Comparison of ENCODE assay signal across 12 mouse cellular contexts in the genomic region with DNA sequence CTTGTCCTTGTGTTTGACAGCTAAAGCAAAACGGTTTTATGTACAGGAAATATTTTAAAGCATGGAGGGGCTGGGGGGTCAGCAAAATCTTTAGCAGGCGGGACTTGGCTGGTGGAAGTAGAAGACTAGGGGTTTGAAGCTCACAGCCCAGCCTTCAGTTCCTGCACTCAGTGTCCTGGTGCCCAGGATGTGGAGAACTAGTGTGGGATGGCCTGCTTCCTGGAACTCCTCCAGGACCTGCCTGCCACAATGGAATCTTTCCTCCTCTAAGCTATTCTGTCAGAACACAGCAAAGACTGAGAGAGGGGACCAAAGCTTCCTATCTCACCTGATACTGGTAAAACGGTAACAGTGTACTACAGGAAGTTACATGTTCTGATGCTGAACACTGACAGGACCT. TPM values are rescaled to one million over a fixed set of nuclear protein-coding genes. Genes with fewer than 3 reads are reported as not detected.
DNase-seq lines count a peak whose midpoint lies in the region; ATAC-seq and TF ChIP-seq lines count a peak whose summit lies in the region.
"Had no signal": no experiment of that assay in that cellular context is flagged by ENCODE, and none has a peak within 500 bp of the region (broad histone marks: within the 10 kb centered on the region; RNA-seq: fewer than 3 reads in every experiment).

No protein-coding gene starts in this region.

- no peak overlapping the region for H3K4me2 ChIP-seq in hindbrain, postnatal 0 days (ENCODE audit: low read depth, low read length)
- H3K4me2 ChIP-seq in neural tube, embryonic 15.5 days: no peak overlapping the region
- no peak overlapping the region for H3K4me2 ChIP-seq in intestine, embryonic 16.5 days (ENCODE audit: low read depth, low read length)

- ATAC-seq in hindbrain, postnatal 0 days: no peak
- no peak for ATAC-seq in neural tube, embryonic 15.5 days (ENCODE audit: low FRiP score)
- ATAC-seq in intestine, embryonic 16.5 days: no peak
- no peak for ATAC-seq in inflammation-experienced regulatory T-cells, adult 6 months

- no peak overlapping the region for H3K4me3 ChIP-seq in hindbrain, postnatal 0 days (ENCODE audit: low read length)
- no peak overlapping the region for H3K4me3 ChIP-seq in hindbrain, embryonic 10.5 days
- no peak overlapping the region for H3K4me3 ChIP-seq in neural tube, embryonic 15.5 days (replicated peaks)
- no peak overlapping the region for H3K4me3 ChIP-seq in intestine, embryonic 16.5 days (ENCODE audit: low read length)
- H3K4me3 ChIP-seq: layer of hippocampus, adult 2 months had no signal

- no peaks in the 10 kb centered on the region for H3K9me3 ChIP-seq in hindbrain, postnatal 0 days (ENCODE audit: low read length)
- no peaks in the 10 kb centered on the region for H3K9me3 ChIP-seq in hindbrain, embryonic 10.5 days
- H3K9me3 ChIP-seq in neural tube, embryonic 15.5 days (replicated peaks): no peaks in the 10 kb centered on the region
- no peaks in the 10 kb centered on the region for H3K9me3 ChIP-seq in intestine, embryonic 16.5 days (ENCODE audit: control insufficient read depth, low read length)

- TF ChIP-seq CTCF in hindbrain, postnatal 0 days (IDR thresholded peaks at IDR 0.05; ENCODE audit: low read depth): no peak

- no peak overlapping the region for H3K9ac ChIP-seq in hindbrain, postnatal 0 days (replicated peaks; ENCODE audit: low read length)
- no peak overlapping the region for H3K9ac ChIP-seq in neural tube, embryonic 15.5 days (replicated peaks)
- no peak overlapping the region for H3K9ac ChIP-seq in intestine, embryonic 16.5 days (ENCODE audit: low read depth, low read length)

- no peaks in the 10 kb centered on the region for H3K36me3 ChIP-seq in hindbrain, postnatal 0 days (ENCODE audit: insufficient read depth, low read length)
- H3K36me3 ChIP-seq in hindbrain, embryonic 10.5 days: no peaks in the 10 kb centered on the region
- no peaks in the 10 kb centered on the region for H3K36me3 ChIP-seq in neural tube, embryonic 15.5 days
- no peaks in the 10 kb centered on the region for H3K36me3 ChIP-seq in intestine, embryonic 16.5 days (ENCODE audit: control insufficient read depth, insufficient read depth, low read length)

- DNase-seq in hindbrain, postnatal 0 days (ENCODE audit: low spot score): no peak
- DNase-seq in hindbrain, embryonic 10.5 days (ENCODE audit: low spot score): no peak
- DNase-seq in neural tube, embryonic 10.5 days (ENCODE audit: extremely low spot score, low spot score): no peak
- DNase-seq in spleen, adult 18-20 months: no peak
- DNase-seq: embryo, embryonic 11 days; gastrocnemius, postnatal 10 days; left cerebral cortex, postnatal 4 days had no signal

- H3K27ac ChIP-seq in hindbrain, postnatal 0 days: 0 out of 2 replicates have a peak overlapping the region, but pooled peaks have one; percentile 1
- no peak overlapping the region for H3K27ac ChIP-seq in hindbrain, embryonic 10.5 days
- peak overlapping the region; percentile 37; the same call in 1 of the 2 replicates for H3K27ac ChIP-seq in neural tube, embryonic 15.5 days (replicated peaks)
- peak overlapping the region; percentile 68 for H3K27ac ChIP-seq in intestine, embryonic 16.5 days (ENCODE audit: low read length)
- H3K27ac ChIP-seq: layer of hippocampus, adult 2 months had no signal

- H3K4me1 ChIP-seq in hindbrain, postnatal 0 days (ENCODE audit: insufficient read depth, low read length): peaks cover 19% of the 10 kb centered on the region
- peaks cover 33% of the 10 kb centered on the region for H3K4me1 ChIP-seq in hindbrain, embryonic 10.5 days (replicated peaks)
- H3K4me1 ChIP-seq in neural tube, embryonic 15.5 days: peaks cover 11% of the 10 kb centered on the region
- H3K4me1 ChIP-seq in intestine, embryonic 16.5 days (ENCODE audit: control insufficient read depth, insufficient read depth, low read length): peaks cover 63% of the 10 kb centered on the region

- WGBS in hindbrain, postnatal 0 days: 76% methylated on average over 3 of the region's 3 CpGs
- 85% methylated on average over 3 of the region's 3 CpGs for WGBS in hindbrain, embryonic 10.5 days
- 85% methylated on average over 3 of the region's 3 CpGs for WGBS in neural tube, embryonic 15.5 days
- WGBS in intestine, embryonic 16.5 days: 58% methylated on average over 3 of the region's 3 CpGs

- H3K27me3 ChIP-seq in hindbrain, postnatal 0 days (ENCODE audit: insufficient read depth, low read length): no peaks in the 10 kb centered on the region
- no peaks in the 10 kb centered on the region for H3K27me3 ChIP-seq in hindbrain, embryonic 10.5 days (ENCODE audit: insufficient read depth, poor library complexity, severe bottlenecking)
- no peaks in the 10 kb centered on the region for H3K27me3 ChIP-seq in neural tube, embryonic 15.5 days (replicated peaks)
- no peaks in the 10 kb centered on the region for H3K27me3 ChIP-seq in intestine, embryonic 16.5 days (replicated peaks; ENCODE audit: control insufficient read depth, insufficient read depth, low read length)
- H3K27me3 ChIP-seq: CH12.LX had no signal

RNA-seq across cellular contexts. Expression of a gene that starts 14.4 kb away (rescaled TPM):
- 40.8 and 41.3 TPM in 2 replicates for total RNA-seq in hindbrain, postnatal 0 days (2014; rRNA removed)
- 21.0 and 22.8 TPM in 2 replicates for polyA plus RNA-seq in hindbrain, postnatal 0 days (2015; fragmentation: Nextera tagmentation; extraction: Ambion mirVana)
- 14.8 and 18.3 TPM in 2 replicates for polyA plus RNA-seq in hindbrain, embryonic 10.5 days (2016; fragmentation: Nextera tagmentation; extraction: Ambion mirVana)
- polyA plus RNA-seq in neural tube, embryonic 15.5 days (2015; fragmentation: Nextera tagmentation; extraction: Ambion mirVana): 22.6 and 26.3 TPM in 2 replicates
- polyA plus RNA-seq in intestine, embryonic 16.5 days (2015; fragmentation: Nextera tagmentation; extraction: Ambion mirVana): 10.9 and 11.6 TPM in 2 replicates
- under 1 TPM in 2 of 3 experiments, not detected in 1; 0.05 to 0.33 TPM for polyA plus RNA-seq in inflammation-experienced regulatory T-cells, adult 6 months (2017; shearing (Covaris generic))
- total RNA-seq: CH12.LX had no signal
